Mouse (Mus musculus): ENCODE measurements around the gene Olfr53. TPM values are rescaled to one million over a fixed set of nuclear protein-coding genes. Genes with fewer than 3 reads are reported as not detected.
"Not testable (repeated sequence)": the region's sequence is repeated elsewhere in the genome, so short reads cannot be mapped to it uniquely, and the experiment has no call there.

Gene Olfr53
- total RNA-seq (2014; rRNA removed) (not detected in 2 replicates), polyA plus RNA-seq (2015; fragmentation: Nextera tagmentation; extraction: Ambion mirVana) (not detected in 2 replicates)

DNA sequence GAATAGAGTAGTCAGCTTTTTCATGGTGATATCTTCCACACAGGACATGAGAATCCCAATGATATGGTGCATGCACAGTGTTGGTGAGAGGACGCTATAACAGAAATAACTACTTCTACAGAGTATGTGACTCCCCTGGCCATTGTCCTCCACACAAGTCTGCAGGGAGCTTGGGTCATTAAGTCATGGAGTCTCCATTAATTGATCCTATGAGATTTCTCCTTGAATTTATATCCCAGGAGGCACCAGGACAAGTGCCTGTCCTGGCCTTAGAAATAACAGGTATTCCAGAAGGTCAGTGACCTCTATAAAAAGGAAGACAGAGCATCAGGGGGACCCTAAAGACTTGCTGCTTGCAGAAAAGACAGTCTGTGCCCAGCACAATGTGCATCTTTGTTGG is at the start of gene Olfr53:
TSS of gene Olfr53 (plus strand) at position 301 of the 400 bp plus-strand sequence.
- no peak for DNase-seq (ENCODE audit: low spot score)
- H3K4me2 ChIP-seq (ENCODE audit: low read depth, low read length), result no peak within 1 kb of the TSS
- H3K9me3 ChIP-seq (ENCODE audit: low read length), result no peaks in the 10 kb centered on the region
- H3K4me1 ChIP-seq (ENCODE audit: insufficient read depth, low read length), result no peaks in the 10 kb centered on the region
- H3K9ac ChIP-seq (replicated peaks; ENCODE audit: low read length), result no peak within 1 kb of the TSS
- TF ChIP-seq CTCF (IDR thresholded peaks at IDR 0.05; ENCODE audit: low read depth), result no peak
- no peaks in the 10 kb centered on the region for H3K36me3 ChIP-seq (ENCODE audit: insufficient read depth, low read length)
- no peaks in the 10 kb centered on the region for H3K27me3 ChIP-seq (ENCODE audit: insufficient read depth, low read length)
- no peak for ATAC-seq
- no peak within 1 kb of the TSS for H3K27ac ChIP-seq
- no peak within 1 kb of the TSS for H3K4me3 ChIP-seq (ENCODE audit: low read length)
- 92% methylated on average over 1 of the region's 1 CpGs for WGBS

DNA sequence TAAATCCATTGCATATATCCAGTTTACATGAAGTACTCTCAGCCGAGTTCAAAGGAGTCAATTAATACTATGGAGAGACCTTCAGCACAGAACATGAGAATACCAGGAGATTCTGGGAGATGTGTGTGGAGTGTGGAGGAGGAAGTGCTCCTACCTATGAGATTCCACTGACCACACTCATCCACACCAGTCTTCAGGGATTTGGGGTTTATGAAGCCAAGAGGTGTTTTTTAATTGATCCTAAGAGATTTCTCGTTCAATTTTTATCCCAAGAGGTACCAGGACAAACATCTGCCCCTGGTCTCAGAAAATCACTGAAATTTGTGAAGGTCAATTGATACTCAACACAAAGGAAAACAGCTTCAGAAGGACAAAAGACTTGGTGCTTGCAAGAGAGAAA is 45.3 kb upstream of the Olfr53 start, which contains the start of gene Olfr46:
TSS of gene Olfr46 (plus strand) at position 301 of the 400 bp plus-strand sequence.
- H3K9ac ChIP-seq (replicated peaks; ENCODE audit: low read length); ATAC-seq; DNase-seq (ENCODE audit: low spot score); H3K27me3 ChIP-seq (ENCODE audit: insufficient read depth, low read length); H3K4me1 ChIP-seq (ENCODE audit: insufficient read depth, low read length); H3K9me3 ChIP-seq (ENCODE audit: low read length); H3K4me2 ChIP-seq (ENCODE audit: low read depth, low read length); H3K36me3 ChIP-seq (ENCODE audit: insufficient read depth, low read length); H3K4me3 ChIP-seq (ENCODE audit: low read length); H3K27ac ChIP-seq: not testable (repeated sequence)
- WGBS, result 84% methylated on average over 2 of the region's 2 CpGs

DNA sequence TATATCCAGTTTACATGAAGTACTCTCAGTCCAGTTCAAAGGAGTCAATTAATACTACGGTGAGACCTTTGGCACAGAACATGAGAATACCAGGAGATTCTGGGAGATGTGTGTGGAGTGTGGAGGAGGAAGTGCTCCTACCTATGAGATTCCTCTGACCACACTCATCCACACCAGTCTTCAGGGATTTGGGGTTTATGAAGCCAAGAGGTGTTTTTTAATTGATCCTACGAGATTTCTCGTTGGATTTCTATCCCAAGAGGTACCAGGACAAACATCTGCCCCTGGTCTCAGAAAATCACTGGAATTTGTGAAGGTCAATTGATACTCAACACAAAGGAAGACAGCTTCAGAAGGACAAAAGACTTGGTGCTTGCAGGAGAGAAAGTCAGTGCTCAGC is 17.6 kb upstream of the Olfr53 start, which contains the start of gene Olfr61:
TSS of gene Olfr61 (plus strand) at position 301 of the 400 bp plus-strand sequence.
- ATAC-seq, result not testable (repeated sequence)

DNA sequence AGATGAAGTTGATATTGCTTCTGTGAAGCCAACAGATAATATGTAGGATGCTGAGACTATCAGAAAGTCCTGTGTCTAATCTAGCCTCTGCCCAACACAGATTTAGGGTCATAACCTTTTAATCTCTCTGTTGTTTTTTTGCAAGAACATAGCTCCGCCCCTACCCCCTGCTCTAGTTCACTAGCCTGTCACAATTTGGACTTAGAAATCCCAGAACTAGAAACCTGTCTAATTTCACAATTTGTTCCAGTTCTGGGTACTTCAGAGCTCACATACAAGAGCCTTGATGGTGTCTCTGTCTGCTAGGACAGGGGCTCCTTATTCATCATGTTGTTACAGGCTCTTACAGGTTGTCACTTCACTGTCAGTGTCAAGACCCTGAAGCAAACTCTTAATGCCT is 15.7 kb upstream of the Olfr53 start:
- no peak overlapping the region for H3K9ac ChIP-seq (replicated peaks; ENCODE audit: low read length)
- H3K27me3 ChIP-seq (ENCODE audit: insufficient read depth, low read length), result no peaks in the 10 kb centered on the region
- no peaks in the 10 kb centered on the region for H3K4me1 ChIP-seq (ENCODE audit: insufficient read depth, low read length)
- H3K27ac ChIP-seq, result no peak overlapping the region
- no peaks in the 10 kb centered on the region for H3K9me3 ChIP-seq (ENCODE audit: low read length)
- H3K4me2 ChIP-seq (ENCODE audit: low read depth, low read length), result no peak overlapping the region
- 85% methylated on average over 1 of the region's 1 CpGs for WGBS
- DNase-seq (ENCODE audit: low spot score), result no peak
- no peak for TF ChIP-seq CTCF (IDR thresholded peaks at IDR 0.05; ENCODE audit: low read depth)
- ATAC-seq, result no peak
- H3K36me3 ChIP-seq (ENCODE audit: insufficient read depth, low read length), result no peaks in the 10 kb centered on the region
- no peak overlapping the region for H3K4me3 ChIP-seq (ENCODE audit: low read length)

More for the DNA sequence above, 17.6 kb upstream of the Olfr53 start, which contains the start of gene Olfr61:
- not testable (repeated sequence) for H3K4me3 ChIP-seq (ENCODE audit: low read length); H3K4me1 ChIP-seq (ENCODE audit: insufficient read depth, low read length); H3K27ac ChIP-seq; H3K9me3 ChIP-seq (ENCODE audit: low read length); H3K36me3 ChIP-seq (ENCODE audit: insufficient read depth, low read length); H3K4me2 ChIP-seq (ENCODE audit: low read depth, low read length); H3K9ac ChIP-seq (replicated peaks; ENCODE audit: low read length); DNase-seq (ENCODE audit: low spot score); H3K27me3 ChIP-seq (ENCODE audit: insufficient read depth, low read length)
- WGBS, result 88% methylated on average over 3 of the region's 3 CpGs

DNA sequence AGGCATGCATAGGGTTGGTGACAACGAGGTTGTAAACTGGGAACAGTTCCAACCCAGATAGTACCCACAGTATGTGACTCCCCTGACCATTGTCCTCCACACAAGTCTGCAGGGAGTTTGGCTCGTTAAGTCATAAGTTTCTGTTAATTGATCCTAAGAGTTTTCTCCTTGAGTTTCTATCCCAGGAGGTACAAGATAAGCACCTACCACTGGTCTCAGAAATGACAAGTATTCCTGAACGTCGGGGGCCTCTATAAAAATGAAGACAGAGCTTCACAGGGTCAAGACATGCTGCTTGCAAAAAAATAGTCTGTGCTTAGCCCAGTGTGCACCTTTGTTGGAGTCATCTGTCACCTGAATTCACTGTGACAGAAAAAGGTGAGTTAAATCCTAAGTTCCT is 13.4 kb downstream of the Olfr53 start, which contains the start of gene Olfr539:
TSS of gene Olfr539 (plus strand) at position 301 of the 400 bp plus-strand sequence.
- no peaks in the 10 kb centered on the region for H3K9me3 ChIP-seq (ENCODE audit: low read length)
- no peak within 1 kb of the TSS for H3K9ac ChIP-seq (replicated peaks; ENCODE audit: low read length)
- DNase-seq (ENCODE audit: low spot score), result no peak
- H3K4me2 ChIP-seq (ENCODE audit: low read depth, low read length), result no peak within 1 kb of the TSS
- 68% methylated on average over 4 of the region's 4 CpGs for WGBS
- H3K4me3 ChIP-seq (ENCODE audit: low read length), result no peak within 1 kb of the TSS
- no peak for ATAC-seq
- no peaks in the 10 kb centered on the region for H3K4me1 ChIP-seq (ENCODE audit: insufficient read depth, low read length)
- no peaks in the 10 kb centered on the region for H3K36me3 ChIP-seq (ENCODE audit: insufficient read depth, low read length)
- no peaks in the 10 kb centered on the region for H3K27me3 ChIP-seq (ENCODE audit: insufficient read depth, low read length)
- TF ChIP-seq CTCF (IDR thresholded peaks at IDR 0.05; ENCODE audit: low read depth), result no peak
- no peak within 1 kb of the TSS for H3K27ac ChIP-seq

DNA sequence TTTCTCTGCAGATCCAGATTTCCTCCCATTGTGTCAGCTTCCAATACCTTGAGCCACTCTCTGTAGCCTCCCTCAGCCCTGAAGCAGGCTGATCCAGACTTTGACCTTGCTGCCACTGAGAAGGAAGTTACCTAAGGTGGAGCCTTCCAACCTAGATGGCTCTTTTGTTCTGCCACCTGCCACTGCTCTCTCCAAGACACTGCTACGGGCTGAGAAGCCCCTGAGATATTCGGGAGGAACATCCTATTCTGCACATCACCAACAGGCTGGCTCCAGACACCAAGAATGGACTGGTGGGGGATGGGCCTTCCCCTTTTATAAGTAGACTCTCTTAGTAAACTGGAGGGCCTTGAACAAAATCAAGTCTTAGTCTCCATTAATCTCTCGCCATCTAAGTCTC is 24.4 kb downstream of the Olfr53 start:
- H3K4me3 ChIP-seq (ENCODE audit: low read length); H3K27me3 ChIP-seq (ENCODE audit: insufficient read depth, low read length); H3K4me1 ChIP-seq (ENCODE audit: insufficient read depth, low read length); H3K27ac ChIP-seq; ATAC-seq; H3K9ac ChIP-seq (replicated peaks; ENCODE audit: low read length); H3K4me2 ChIP-seq (ENCODE audit: low read depth, low read length); H3K9me3 ChIP-seq (ENCODE audit: low read length); DNase-seq (ENCODE audit: low spot score); H3K36me3 ChIP-seq (ENCODE audit: insufficient read depth, low read length): not testable (repeated sequence)
- 87% methylated on average over 3 of the region's 3 CpGs for WGBS

DNA sequence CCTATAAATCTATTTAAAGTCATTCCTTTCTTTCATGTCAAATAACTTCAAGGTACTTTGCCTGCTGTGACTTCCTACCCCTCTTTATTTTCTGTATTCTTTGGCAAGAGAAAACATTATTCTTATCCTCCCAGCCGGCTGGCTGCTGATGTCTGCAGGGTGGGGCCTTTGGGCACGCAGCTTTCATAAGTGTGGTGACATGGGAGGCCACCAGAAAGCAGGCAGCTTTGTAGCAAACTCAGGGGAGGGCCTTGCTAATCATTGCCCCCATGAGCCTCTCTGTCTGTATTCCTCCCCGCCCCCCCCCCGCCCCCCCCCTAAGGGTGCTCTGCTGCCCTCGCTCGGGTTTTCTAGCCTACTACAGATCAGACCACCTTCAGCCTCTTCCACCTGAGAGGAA is 29.6 kb downstream of the Olfr53 start:
- DNase-seq (ENCODE audit: low spot score) (peak; percentile 2), ATAC-seq (0 out of 2 replicates have a peak, but pooled peaks have one; percentile 55)
- no peak for TF ChIP-seq CTCF (IDR thresholded peaks at IDR 0.05; ENCODE audit: low read depth)
- Histone ChIP-seq H3K4me1 (ENCODE audit: insufficient read depth, low read length) (no peaks in the 10 kb centered on the region), H3K4me2 (ENCODE audit: low read depth, low read length) (peak overlapping the region; percentile 40), H3K9ac (replicated peaks; ENCODE audit: low read length) (no peak overlapping the region), H3K27me3 (ENCODE audit: insufficient read depth, low read length) (no peaks in the 10 kb centered on the region), H3K4me3 (ENCODE audit: low read length) (peak overlapping the region; percentile 18; the same call in 1 of the 2 replicates), H3K9me3 (ENCODE audit: low read length) (peaks cover 7% of the 10 kb centered on the region; the same call in 1 of the 2 replicates), H3K36me3 (ENCODE audit: insufficient read depth, low read length) (no peaks in the 10 kb centered on the region), H3K27ac (no peak overlapping the region)
- WGBS, result 4% methylated on average over 5 of the region's 6 CpGs

DNA sequence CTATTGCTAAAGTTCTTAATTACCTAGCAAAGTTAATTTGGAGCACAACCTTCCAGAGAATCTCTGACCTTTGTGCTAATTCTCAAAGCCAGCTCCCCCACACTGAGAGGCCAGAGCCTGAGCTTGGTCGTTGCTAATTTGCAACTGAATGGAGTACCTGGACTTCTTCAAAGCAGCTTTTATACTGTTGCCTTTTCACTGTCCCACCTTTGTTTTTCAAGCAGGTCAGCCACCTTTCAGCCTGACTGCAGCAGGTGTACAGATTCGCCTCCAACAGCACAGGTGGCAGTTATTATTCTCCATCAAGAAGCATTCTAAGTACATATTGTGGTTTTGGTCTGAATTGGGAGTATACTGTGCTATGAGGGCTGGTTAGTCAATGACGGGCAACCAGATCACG is 33.3 kb downstream of the Olfr53 start:
- H3K4me1 ChIP-seq (ENCODE audit: insufficient read depth, low read length); ATAC-seq; H3K27me3 ChIP-seq (ENCODE audit: insufficient read depth, low read length); H3K36me3 ChIP-seq (ENCODE audit: insufficient read depth, low read length); H3K27ac ChIP-seq; H3K9ac ChIP-seq (replicated peaks; ENCODE audit: low read length); DNase-seq (ENCODE audit: low spot score); H3K4me2 ChIP-seq (ENCODE audit: low read depth, low read length); H3K4me3 ChIP-seq (ENCODE audit: low read length); H3K9me3 ChIP-seq (ENCODE audit: low read length): not testable (repeated sequence)
- 65% methylated on average over 4 of the region's 4 CpGs for WGBS

Data from hindbrain, postnatal 0 days (tissue).